Mouse (Mus musculus) limb, embryonic 10.5 days (tissue): ENCODE measurements around the gene Prkg1. TPM values are rescaled to one million over a fixed set of nuclear protein-coding genes. Genes with fewer than 3 reads are reported as not detected.

Source experiments
- DNase-seq: peaks from one replicate; pipeline ENCODE4 v3.0.0-alpha.2; 2017; ENCODE audit warnings: low spot score
- H3K27ac ChIP-seq: fragments of 300-500 bp; sonication (generic); 2 replicates; pipeline ENCODE4 v1.5.1; 2016; ENCODE audit warnings: mild to moderate bottlenecking
- H3K27me3 ChIP-seq: fragments of 300-500 bp; sonication (generic); 2 replicates; pipeline ENCODE4 v1.6.1; 2016; ENCODE audit warnings: low read depth, mild to moderate bottlenecking; ENCODE audit not compliant: poor library complexity, severe bottlenecking
- H3K36me3 ChIP-seq: fragments of 300-500 bp; sonication (generic); 2 replicates; pipeline ENCODE4 v1.6.1; 2016; ENCODE audit warnings: mild to moderate bottlenecking, moderate library complexity
- H3K4me1 ChIP-seq: fragments of 300-500 bp; sonication (generic); 2 replicates; pipeline ENCODE4 v1.6.1; 2016
- H3K4me3 ChIP-seq: fragments of 300-500 bp; sonication (generic); 2 replicates; pipeline ENCODE4 v1.5.1; 2016; ENCODE audit warnings: mild to moderate bottlenecking, moderate library complexity
- H3K9me3 ChIP-seq: fragments of 300-500 bp; sonication (generic); replicated peaks from 2 replicates; pipeline ENCODE4 v1.6.1; 2016; ENCODE audit warnings: mild to moderate bottlenecking
- WGBS: fragments of 180-500 bp; shearing (Covaris S2); methylation state at CpG from one replicate; pipeline ENCODE4 v1.1.7; 2016; 5-methylcytosine and 5-hydroxymethylcytosine counted together
- polyA plus RNA-seq: library from polyadenylated mRNA; unstranded; fragments of >200 nt; fragmentation: Nextera tagmentation; extraction: Ambion mirVana; gene quantifications from 2 replicates; pipeline ENCODE4 v1.2.1, GENCODE M21; 2016

Gene Prkg1
- polyA plus RNA-seq, 1 experiment from 2014 or later, result 3.4 TPM

DNA sequence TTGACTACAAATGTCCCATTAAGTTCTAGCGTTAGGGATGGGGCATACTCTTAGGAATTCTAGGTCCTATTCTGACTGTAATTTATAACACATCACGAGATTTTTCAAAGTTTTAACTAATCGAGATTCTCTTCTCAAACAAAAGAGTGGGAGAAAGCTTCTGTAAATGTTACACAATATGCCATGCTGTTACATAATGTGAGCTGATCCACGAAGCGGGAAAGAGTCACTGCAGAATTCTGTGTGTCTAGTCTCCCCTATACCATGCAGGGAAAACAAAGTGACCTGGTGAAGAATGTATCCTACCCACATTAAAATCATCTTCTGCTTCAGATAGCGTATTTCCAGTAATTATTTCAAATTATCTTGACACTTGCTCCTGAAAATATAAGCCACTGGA is 567.8 kb downstream of the Prkg1 start:
- Histone ChIP-seq H3K27me3 (no peaks in the 10 kb centered on the region), H3K9me3 (no peaks in the 10 kb centered on the region), H3K36me3 (no peaks in the 10 kb centered on the region), H3K4me3 (no peak overlapping the region), H3K27ac (no peak overlapping the region), H3K4me1 (peaks cover 3% of the 10 kb centered on the region; the same call in 1 of the 2 replicates)
- no peak for DNase-seq
- 91% methylated on average over 6 of the region's 6 CpGs for WGBS

DNA sequence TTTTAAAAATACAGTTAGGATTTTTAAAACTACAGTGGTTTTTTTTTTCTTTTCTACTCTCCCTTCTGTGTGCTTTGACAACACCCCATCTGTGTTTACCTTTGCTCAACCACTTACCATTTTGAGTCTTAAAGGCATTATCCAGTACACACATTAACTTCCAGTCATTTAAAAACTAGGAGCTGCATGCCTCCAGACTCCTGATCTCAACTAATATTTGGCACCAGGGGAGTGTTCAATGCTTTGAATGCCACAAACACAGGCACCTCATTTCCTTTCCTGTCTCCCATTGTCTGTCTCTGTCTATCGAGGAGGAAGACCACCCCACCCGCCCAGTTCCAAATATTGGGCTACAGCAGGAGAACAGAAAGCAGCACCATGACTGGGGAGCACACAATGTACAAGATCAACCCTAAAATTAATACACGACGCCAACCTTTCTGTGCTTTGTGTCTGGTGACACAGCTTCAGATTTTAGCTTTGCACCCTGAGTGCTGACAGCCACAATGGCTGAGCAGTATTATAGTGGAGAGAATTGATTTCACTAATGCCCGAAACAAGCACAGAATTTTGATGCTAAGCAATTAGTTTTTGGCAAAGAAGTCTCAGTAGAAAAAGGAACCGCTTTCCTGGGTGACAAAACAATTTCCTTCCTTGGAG is 576.1 kb downstream of the Prkg1 start:
- H3K4me3 ChIP-seq, result no peak overlapping the region
- DNase-seq, result no peak
- no peak overlapping the region for H3K27ac ChIP-seq
- 89% methylated on average over 6 of the region's 6 CpGs for WGBS
- no peaks in the 10 kb centered on the region for H3K36me3 ChIP-seq
- H3K4me1 ChIP-seq, result no peaks in the 10 kb centered on the region
- H3K9me3 ChIP-seq, result no peaks in the 10 kb centered on the region
- no peaks in the 10 kb centered on the region for H3K27me3 ChIP-seq

DNA sequence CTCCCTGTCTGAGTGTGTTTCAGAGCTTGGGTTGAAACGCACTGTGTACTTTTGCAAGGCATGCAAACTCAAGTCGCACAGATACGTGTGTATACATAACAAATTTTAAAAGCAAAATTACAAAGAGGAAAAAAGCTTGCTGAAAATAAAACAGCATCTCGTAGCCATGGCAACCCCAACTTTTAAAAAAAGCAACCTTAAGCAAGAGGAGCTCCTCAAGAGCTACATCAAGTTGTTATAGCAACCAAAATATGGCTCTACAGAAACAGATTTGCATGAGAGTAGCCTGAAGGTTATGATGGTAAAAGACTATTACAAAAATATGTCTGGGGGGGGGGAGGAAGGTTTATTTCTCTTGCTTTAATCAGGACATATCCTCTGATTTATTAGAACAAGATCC is 584.1 kb downstream of the Prkg1 start:
- 94% methylated on average over 4 of the region's 4 CpGs for WGBS
- no peaks in the 10 kb centered on the region for H3K36me3 ChIP-seq

DNA sequence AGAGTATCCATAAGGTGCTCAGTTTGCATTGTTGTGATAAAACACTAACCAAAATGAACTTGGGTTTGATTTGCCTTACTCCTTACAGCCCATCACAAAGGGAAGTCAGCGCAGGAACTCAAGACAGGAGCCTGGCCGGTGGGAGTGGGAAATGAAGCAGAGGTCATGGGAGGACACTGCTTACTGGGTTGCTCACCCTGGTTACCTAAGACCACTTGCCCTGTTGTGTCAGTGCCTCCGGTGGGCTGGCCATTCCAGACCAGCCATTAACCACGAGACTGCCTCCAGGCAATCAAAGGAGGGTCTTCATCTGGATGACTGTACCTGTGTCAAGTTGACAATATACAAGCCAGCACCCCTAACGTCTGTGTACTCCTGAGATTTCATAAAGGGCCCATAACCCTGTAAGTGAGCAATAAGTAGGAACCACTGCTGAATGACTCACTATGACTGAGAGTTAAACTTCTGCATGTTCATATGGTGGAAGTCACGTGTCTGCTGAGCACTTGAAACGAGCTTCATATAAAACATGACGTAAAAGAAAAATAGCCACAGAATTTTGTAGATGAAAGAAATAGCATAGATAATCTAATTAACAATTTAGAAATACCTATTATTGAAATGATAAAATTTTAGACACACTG is 587.4 kb downstream of the Prkg1 start:
- no peaks in the 10 kb centered on the region for H3K4me1 ChIP-seq
- H3K27ac ChIP-seq, result no peak overlapping the region
- no peak overlapping the region for H3K4me3 ChIP-seq
- H3K36me3 ChIP-seq, result no peaks in the 10 kb centered on the region
- H3K9me3 ChIP-seq, result no peaks in the 10 kb centered on the region
- DNase-seq, result no peak
- H3K27me3 ChIP-seq, result no peaks in the 10 kb centered on the region
- WGBS, result 86% methylated on average over 8 of the region's 8 CpGs

More for the DNA sequence above, 584.1 kb downstream of the Prkg1 start:
- no peaks in the 10 kb centered on the region for H3K9me3 ChIP-seq
- no peaks in the 10 kb centered on the region for H3K4me1 ChIP-seq
- H3K27ac ChIP-seq, result no peak overlapping the region
- H3K27me3 ChIP-seq, result no peaks in the 10 kb centered on the region
- H3K4me3 ChIP-seq, result no peak overlapping the region
- DNase-seq, result no peak

DNA sequence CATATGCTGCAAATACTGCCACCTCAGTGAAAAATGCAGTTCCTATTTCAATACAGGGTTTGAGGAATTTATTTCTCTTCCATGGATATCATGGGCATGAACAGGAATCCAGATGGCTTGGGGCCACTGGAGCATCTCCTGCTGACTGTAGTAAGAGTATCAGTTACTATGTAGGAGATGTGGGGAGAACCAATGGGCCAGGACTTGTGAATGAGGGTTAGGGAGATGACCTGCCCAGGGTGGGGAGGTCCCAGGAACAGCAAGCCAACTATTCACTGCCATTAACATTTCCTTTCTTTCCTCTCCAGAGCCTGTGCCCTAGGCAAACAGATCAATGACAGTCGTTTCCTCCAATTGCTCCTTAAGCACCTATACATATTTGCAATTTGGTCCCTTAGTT is 593.8 kb downstream of the Prkg1 start:
- Histone ChIP-seq H3K36me3 (no peaks in the 10 kb centered on the region), H3K27ac (no peak overlapping the region), H3K9me3 (no peaks in the 10 kb centered on the region), H3K27me3 (no peaks in the 10 kb centered on the region), H3K4me3 (no peak overlapping the region), H3K4me1 (no peaks in the 10 kb centered on the region)
- no peak for DNase-seq
- WGBS, result 53% methylated on average over 1 of the region's 1 CpGs

DNA sequence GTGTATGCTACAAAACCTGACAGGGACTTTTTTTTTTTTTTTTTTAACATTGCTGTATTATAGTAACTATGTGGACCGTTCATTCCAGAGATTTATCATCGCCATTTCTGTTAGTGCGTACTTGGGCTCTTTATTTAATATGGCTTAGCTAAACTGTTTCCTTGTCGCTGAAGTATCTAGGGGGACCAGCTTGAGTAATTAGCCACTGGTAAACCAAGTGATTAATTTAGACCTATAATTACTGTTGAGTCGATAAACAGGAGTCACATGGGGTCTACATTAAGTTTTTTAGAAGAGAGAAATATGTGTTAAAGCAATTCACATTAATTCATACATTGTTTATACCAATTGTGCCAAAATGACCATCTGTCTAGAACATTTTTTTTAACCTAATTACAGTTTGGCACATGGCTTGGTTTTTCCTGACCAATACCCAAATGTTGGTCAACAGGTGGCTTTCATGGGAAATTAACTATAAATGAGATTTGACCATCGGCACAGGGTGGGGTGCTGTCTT is 605.8 kb downstream of the Prkg1 start:
- H3K4me1 ChIP-seq, result no peaks in the 10 kb centered on the region

DNA sequence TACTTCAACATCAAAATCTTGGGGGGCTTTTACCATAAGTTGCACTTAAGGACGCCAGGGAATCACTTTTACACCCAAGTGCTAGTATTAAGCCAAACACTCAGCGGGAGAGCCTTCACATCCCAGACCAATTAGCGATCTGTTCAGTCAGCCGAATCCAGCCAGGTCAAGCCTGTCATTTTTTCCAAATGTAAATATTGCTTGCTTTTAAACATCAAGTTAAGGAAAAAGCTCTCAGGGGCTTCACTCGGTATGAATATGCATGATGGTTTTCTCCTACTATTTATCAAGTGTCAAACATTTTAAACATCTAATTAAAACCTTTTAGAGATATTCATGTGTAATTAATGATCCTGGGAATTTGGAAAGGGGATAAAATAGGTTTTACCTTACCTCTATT is 611.4 kb downstream of the Prkg1 start:
- Histone ChIP-seq H3K4me3 (no peak overlapping the region), H3K9me3 (no peaks in the 10 kb centered on the region), H3K4me1 (no peaks in the 10 kb centered on the region), H3K27me3 (no peaks in the 10 kb centered on the region), H3K36me3 (no peaks in the 10 kb centered on the region), H3K27ac (no peak overlapping the region)
- WGBS, result 65% methylated on average over 5 of the region's 5 CpGs
- no peak for DNase-seq

More for the DNA sequence above, 605.8 kb downstream of the Prkg1 start:
- Histone ChIP-seq H3K4me3 (no peak overlapping the region), H3K36me3 (no peaks in the 10 kb centered on the region), H3K9me3 (no peaks in the 10 kb centered on the region), H3K27ac (no peak overlapping the region), H3K27me3 (no peaks in the 10 kb centered on the region)
- 90% methylated on average over 6 of the region's 6 CpGs for WGBS
- no peak for DNase-seq

DNA sequence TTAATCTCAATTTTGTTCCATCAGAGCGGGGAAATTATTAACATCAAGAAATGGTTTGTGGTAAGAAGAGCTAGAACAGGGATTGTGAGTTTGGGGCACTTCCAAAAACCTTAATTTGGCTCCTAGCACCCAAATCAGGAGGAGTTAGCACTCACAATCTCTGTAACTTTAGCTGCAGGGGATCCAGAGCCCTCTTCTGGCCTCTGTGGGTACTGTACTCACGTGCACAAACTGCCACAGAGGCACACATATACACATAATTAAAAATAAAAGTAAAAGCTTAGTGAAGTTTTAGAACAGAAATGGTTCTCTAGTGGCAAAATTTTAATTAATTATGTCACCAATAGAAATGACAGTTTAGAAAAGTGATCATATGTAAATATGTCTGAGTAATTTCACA is 614.9 kb downstream of the Prkg1 start:
- no peak for DNase-seq
- H3K9me3 ChIP-seq, result no peaks in the 10 kb centered on the region
- 93% methylated on average over 2 of the region's 2 CpGs for whole genome bisulfite sequencing
- no peaks in the 10 kb centered on the region for H3K36me3 ChIP-seq
- no peaks in the 10 kb centered on the region for H3K27me3 ChIP-seq
- no peak overlapping the region for H3K27ac ChIP-seq
- no peak overlapping the region for H3K4me3 ChIP-seq
- no peaks in the 10 kb centered on the region for H3K4me1 ChIP-seq

DNA sequence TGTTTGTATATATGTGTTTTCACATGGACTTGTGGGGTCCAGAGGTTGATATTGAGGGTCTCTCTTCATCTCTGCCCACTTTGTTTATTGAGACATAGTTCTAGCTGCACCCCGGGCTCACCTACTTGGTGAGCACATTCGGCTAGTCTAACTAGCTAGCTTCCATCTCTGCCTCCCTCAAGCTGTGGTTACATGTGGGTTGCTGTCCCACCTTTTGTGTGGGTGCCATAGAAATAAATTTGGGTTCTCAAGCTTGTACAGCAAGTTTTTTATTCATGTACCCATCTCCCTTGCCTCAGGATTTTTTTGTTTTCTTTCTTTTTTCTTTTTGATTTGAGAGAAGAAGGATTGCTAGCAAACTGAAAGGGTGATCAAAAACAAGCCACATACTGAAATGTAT is 617.4 kb downstream of the Prkg1 start:
- no peaks in the 10 kb centered on the region for H3K9me3 ChIP-seq
- DNase-seq, result no peak
- WGBS, result 97% methylated on average over 2 of the region's 2 CpGs
- H3K27ac ChIP-seq, result no peak overlapping the region
- H3K36me3 ChIP-seq, result no peaks in the 10 kb centered on the region
- no peaks in the 10 kb centered on the region for H3K4me1 ChIP-seq
- H3K4me3 ChIP-seq, result no peak overlapping the region
- no peaks in the 10 kb centered on the region for H3K27me3 ChIP-seq

DNA sequence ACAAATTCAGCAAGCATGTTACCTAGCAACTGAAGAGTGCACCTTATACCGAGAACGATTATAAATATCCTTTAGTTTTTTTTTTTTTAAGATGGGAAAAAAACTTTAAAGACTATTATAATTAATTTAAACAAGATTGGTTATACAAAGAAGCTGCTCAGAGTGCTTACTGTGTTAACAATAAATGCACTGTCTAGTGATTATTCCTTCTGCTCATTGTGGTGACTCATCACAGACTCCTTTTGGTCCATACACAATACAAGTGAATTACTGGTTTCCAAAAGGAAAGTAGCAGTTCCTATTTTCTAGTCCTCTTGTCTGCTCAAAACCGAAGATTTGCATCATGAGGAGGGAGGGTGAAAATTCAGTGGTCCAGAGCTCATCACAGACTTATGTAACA is 618.7 kb downstream of the Prkg1 start:
- Histone ChIP-seq H3K9me3 (no peaks in the 10 kb centered on the region), H3K36me3 (no peaks in the 10 kb centered on the region), H3K4me1 (no peaks in the 10 kb centered on the region), H3K27ac (no peak overlapping the region), H3K4me3 (no peak overlapping the region), H3K27me3 (no peaks in the 10 kb centered on the region)
- DNase-seq, result no peak
- 92% methylated on average over 3 of the region's 3 CpGs for WGBS

DNA sequence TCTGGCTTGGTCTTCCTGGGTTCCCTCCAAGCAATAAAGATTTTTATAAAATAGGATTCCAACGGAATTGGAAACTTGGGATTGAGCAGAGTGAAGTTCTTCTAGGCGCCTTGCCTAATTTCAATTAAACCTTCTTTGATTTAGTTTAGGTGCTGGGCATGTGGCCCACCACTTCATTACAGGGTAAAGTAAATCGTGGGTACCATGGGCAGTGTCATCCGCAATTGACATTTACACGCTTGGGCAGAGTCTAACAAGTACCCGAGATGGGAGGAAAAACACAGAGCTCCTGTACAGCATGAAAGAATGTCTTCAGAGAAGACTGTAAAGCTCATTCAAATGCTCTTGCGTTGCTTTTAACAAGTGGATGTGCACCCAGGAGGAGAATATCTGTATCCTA is 622.9 kb downstream of the Prkg1 start:
- H3K4me3 ChIP-seq, result no peak overlapping the region
- H3K36me3 ChIP-seq, result no peaks in the 10 kb centered on the region
- no peaks in the 10 kb centered on the region for H3K4me1 ChIP-seq
- DNase-seq, result no peak
- no peaks in the 10 kb centered on the region for H3K27me3 ChIP-seq
- 91% methylated on average over 7 of the region's 7 CpGs for WGBS
- H3K27ac ChIP-seq, result no peak overlapping the region
- no peaks in the 10 kb centered on the region for H3K9me3 ChIP-seq

DNA sequence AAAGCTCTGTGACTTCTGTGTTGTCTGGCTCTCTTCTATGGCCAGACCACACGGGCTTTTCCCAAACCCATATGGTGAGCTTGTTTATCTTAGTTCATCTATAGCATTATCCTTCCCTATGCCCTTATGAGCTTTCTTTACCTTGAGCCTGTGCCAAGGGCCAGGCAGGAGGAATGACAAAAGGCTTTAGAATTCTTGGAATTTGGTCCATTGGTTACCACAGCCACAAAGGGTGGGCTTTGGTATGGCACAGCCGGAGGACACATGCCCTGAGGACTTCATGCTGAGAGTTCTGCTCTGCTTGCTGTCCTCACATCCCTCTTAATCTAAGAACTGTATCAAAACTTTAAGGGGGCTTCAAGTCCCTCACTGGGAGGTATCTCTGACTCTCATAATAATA is 628.5 kb downstream of the Prkg1 start:
- no peak overlapping the region for H3K27ac ChIP-seq
- WGBS, result 61% methylated on average over 2 of the region's 2 CpGs
- no peaks in the 10 kb centered on the region for H3K4me1 ChIP-seq
- H3K27me3 ChIP-seq, result no peaks in the 10 kb centered on the region
- H3K36me3 ChIP-seq, result no peaks in the 10 kb centered on the region
- DNase-seq, result no peak
- no peaks in the 10 kb centered on the region for H3K9me3 ChIP-seq
- H3K4me3 ChIP-seq, result no peak overlapping the region

DNA sequence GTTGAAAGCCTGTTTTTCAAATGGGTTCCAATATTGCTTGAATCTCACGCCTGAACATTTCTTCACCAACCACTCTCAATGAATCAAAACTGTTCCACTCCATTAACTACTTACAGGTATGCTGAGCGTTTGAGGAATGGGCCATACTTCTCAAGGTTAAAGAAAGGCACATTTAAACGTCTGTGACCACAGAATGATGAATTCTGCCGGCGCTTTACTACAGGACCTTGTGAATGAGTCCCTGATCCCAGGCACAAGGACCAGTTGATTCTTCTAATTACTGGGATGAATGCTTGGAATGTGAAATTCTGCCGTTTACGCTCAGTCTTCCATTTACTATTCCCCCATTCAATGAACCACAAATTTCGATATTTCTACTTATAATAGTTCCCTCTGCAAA is 632.2 kb downstream of the Prkg1 start:
- WGBS, result 80% methylated on average over 8 of the region's 8 CpGs
- no peak for DNase-seq
- no peaks in the 10 kb centered on the region for H3K9me3 ChIP-seq

More for the DNA sequence above, 632.2 kb downstream of the Prkg1 start:
- no peaks in the 10 kb centered on the region for H3K36me3 ChIP-seq
- no peak overlapping the region for H3K4me3 ChIP-seq
- no peaks in the 10 kb centered on the region for H3K27me3 ChIP-seq
- no peak overlapping the region for H3K27ac ChIP-seq
- H3K4me1 ChIP-seq, result no peaks in the 10 kb centered on the region
